Mouse (Mus musculus): ENCODE data around the gene Csde1. TPM values are rescaled to one million over a fixed set of nuclear protein-coding genes. Genes with fewer than 3 reads are reported as not detected.

Gene Csde1
- polyA plus RNA-seq, 1 experiment from 2014 or later, result 294 TPM

GRCm38 (mm10) chr3:103001595-103001994 is 18.6 kb upstream of the Csde1 start:
- Histone ChIP-seq H3K27me3 (replicated peaks) (no peaks in the 10 kb centered on the region), H3K4me3 (replicated peaks) (no peak overlapping the region), H3K4me1 (peaks cover 9% of the 10 kb centered on the region), H3K4me2 (no peak overlapping the region), H3K36me3 (peaks cover 62% of the 10 kb centered on the region), H3K27ac (replicated peaks) (no peak overlapping the region), H3K9me3 (replicated peaks) (no peaks in the 10 kb centered on the region), H3K9ac (replicated peaks) (no peak overlapping the region)
- 96% methylated on average over 7 of the region's 7 CpGs for WGBS
- ATAC-seq (ENCODE audit: low FRiP score), result no peak

GRCm38 (mm10) chr3:103017350-103017749 is 2.9 kb upstream of the Csde1 start:
- Histone ChIP-seq H3K9ac (replicated peaks) (no peak overlapping the region), H3K4me3 (replicated peaks) (no peak overlapping the region), H3K4me2 (no peak overlapping the region), H3K4me1 (peaks cover 14% of the 10 kb centered on the region), H3K9me3 (replicated peaks) (no peaks in the 10 kb centered on the region), H3K27me3 (replicated peaks) (no peaks in the 10 kb centered on the region), H3K27ac (replicated peaks) (no peak overlapping the region), H3K36me3 (no peaks in the 10 kb centered on the region)
- 89% methylated on average over 2 of the region's 2 CpGs for WGBS
- no peak for ATAC-seq (ENCODE audit: low FRiP score)

GRCm38 (mm10) chr3:103019462-103019861 is 764 bp upstream of the Csde1 start:
- Histone ChIP-seq H3K9ac (replicated peaks) (no peak overlapping the region; the same call in 1 of the 2 replicates), H3K4me1 (peaks cover 21% of the 10 kb centered on the region), H3K4me2 (peak overlapping the region; percentile 63), H3K4me3 (replicated peaks) (peak overlapping the region; percentile 91), H3K9me3 (replicated peaks) (no peaks in the 10 kb centered on the region), H3K36me3 (no peaks in the 10 kb centered on the region), H3K27me3 (replicated peaks) (no peaks in the 10 kb centered on the region), H3K27ac (replicated peaks) (peak overlapping the region; percentile 99; the same call in 1 of the 2 replicates)
- no peak for ATAC-seq (ENCODE audit: low FRiP score)
- 95% methylated on average over 2 of the region's 2 CpGs for WGBS

GRCm38 (mm10) chr3:103020943-103021638 is 865 bp downstream of the Csde1 start:
- Histone ChIP-seq H3K9me3 (replicated peaks) (no peaks in the 10 kb centered on the region), H3K36me3 (no peaks in the 10 kb centered on the region), H3K4me2 (peak overlapping the region; percentile 63), H3K27ac (replicated peaks) (peak overlapping the region; percentile 99), H3K4me3 (replicated peaks) (peak overlapping the region; percentile 91), H3K4me1 (peaks cover 21% of the 10 kb centered on the region), H3K9ac (replicated peaks) (peak overlapping the region; percentile 98), H3K27me3 (replicated peaks) (no peaks in the 10 kb centered on the region)
- ATAC-seq (ENCODE audit: low FRiP score), result peak; percentile 95
- under 1% methylated on average over 33 of the region's 37 CpGs for WGBS

- H3K4me2 ChIP-seq, result no peak overlapping the region
- no peak overlapping the region for H3K4me3 ChIP-seq (replicated peaks)
- H3K27me3 ChIP-seq (replicated peaks), result no peaks in the 10 kb centered on the region
- H3K9me3 ChIP-seq (replicated peaks), result no peaks in the 10 kb centered on the region
- H3K27ac ChIP-seq (replicated peaks), result no peak overlapping the region
- 97% methylated on average over 1 of the region's 1 CpGs for WGBS
- peaks cover 20% of the 10 kb centered on the region for H3K36me3 ChIP-seq
- no peak overlapping the region for H3K9ac ChIP-seq (replicated peaks)
- peaks cover 14% of the 10 kb centered on the region for H3K4me1 ChIP-seq
- ATAC-seq (ENCODE audit: low FRiP score), result no peak
These were observed 5.9 kb downstream of the Csde1 start for GRCm38 (mm10) chr3:103026174-103026573.

GRCm38 (mm10) chr3:103040285-103040684 is 20.1 kb downstream of the Csde1 start:
- Histone ChIP-seq H3K27me3 (replicated peaks) (no peaks in the 10 kb centered on the region), H3K27ac (replicated peaks) (no peak overlapping the region), H3K9me3 (replicated peaks) (no peaks in the 10 kb centered on the region), H3K4me1 (0 out of 2 replicates have a peak, but pooled peaks cover 1% of the 10 kb centered on the region), H3K36me3 (peaks cover 45% of the 10 kb centered on the region), H3K9ac (replicated peaks) (no peak overlapping the region), H3K4me2 (no peak overlapping the region), H3K4me3 (replicated peaks) (no peak overlapping the region)
- 94% methylated on average over 6 of the region's 6 CpGs for WGBS
- ATAC-seq (ENCODE audit: low FRiP score), result no peak

- no peak for ATAC-seq (ENCODE audit: low FRiP score)
- Histone ChIP-seq H3K27ac (replicated peaks) (no peak overlapping the region), H3K36me3 (peaks cover 50% of the 10 kb centered on the region), H3K27me3 (replicated peaks) (no peaks in the 10 kb centered on the region), H3K9me3 (replicated peaks) (no peaks in the 10 kb centered on the region), H3K4me1 (no peaks in the 10 kb centered on the region), H3K9ac (replicated peaks) (no peak overlapping the region), H3K4me2 (no peak overlapping the region), H3K4me3 (replicated peaks) (no peak overlapping the region)
- WGBS, result 91% methylated on average over 1 of the region's 1 CpGs
These were observed 20.7 kb downstream of the Csde1 start for GRCm38 (mm10) chr3:103040861-103041379.

- Histone ChIP-seq H3K9ac (replicated peaks) (no peak overlapping the region), H3K27ac (replicated peaks) (no peak overlapping the region), H3K4me1 (peaks cover 12% of the 10 kb centered on the region), H3K4me2 (no peak overlapping the region), H3K9me3 (replicated peaks) (no peaks in the 10 kb centered on the region), H3K27me3 (replicated peaks) (no peaks in the 10 kb centered on the region), H3K4me3 (replicated peaks) (no peak overlapping the region), H3K36me3 (peaks cover 57% of the 10 kb centered on the region)
- no peak for ATAC-seq (ENCODE audit: low FRiP score)
- WGBS, result 94% methylated on average over 5 of the region's 5 CpGs
These were observed 35.9 kb downstream of the Csde1 start for GRCm38 (mm10) chr3:103056016-103056595.

GRCm38 (mm10) chr3:103057752-103058151 is 37.5 kb downstream of the Csde1 start:
- 1% methylated on average over 10 of the region's 10 CpGs for WGBS
- H3K9ac ChIP-seq (replicated peaks), result peak overlapping the region; percentile 81; the same call in 1 of the 2 replicates
- H3K9me3 ChIP-seq (replicated peaks), result no peaks in the 10 kb centered on the region
- H3K27me3 ChIP-seq (replicated peaks), result no peaks in the 10 kb centered on the region
- peaks cover 12% of the 10 kb centered on the region for H3K4me1 ChIP-seq
- peak overlapping the region; percentile 95 for H3K27ac ChIP-seq (replicated peaks)
- peak; percentile 50 for ATAC-seq (ENCODE audit: low FRiP score)
- H3K36me3 ChIP-seq, result peaks cover 61% of the 10 kb centered on the region
- H3K4me3 ChIP-seq (replicated peaks), result peak overlapping the region; percentile 83
- H3K4me2 ChIP-seq, result peak overlapping the region; percentile 70

- Histone ChIP-seq H3K4me1 (peaks cover 12% of the 10 kb centered on the region), H3K4me3 (replicated peaks) (peak within 1 kb of the TSS; percentile 83), H3K27ac (replicated peaks) (peak within 1 kb of the TSS; percentile 95), H3K9ac (replicated peaks) (peak within 1 kb of the TSS; percentile 81), H3K4me2 (peak within 1 kb of the TSS; percentile 70), H3K27me3 (replicated peaks) (no peaks in the 10 kb centered on the region), H3K36me3 (peaks cover 64% of the 10 kb centered on the region), H3K9me3 (replicated peaks) (no peaks in the 10 kb centered on the region)
- WGBS, result 3% methylated on average over 46 of the region's 46 CpGs
- ATAC-seq (ENCODE audit: low FRiP score), result peak; percentile 99
These were observed 38.3 kb downstream of the Csde1 start, which contains the start of gene Nras for GRCm38 (mm10) chr3:103058207-103059157. Nras (plus strand) TSS chr3:103058285.

- Histone ChIP-seq H3K27ac (replicated peaks) (no peak overlapping the region), H3K4me1 (no peaks in the 10 kb centered on the region), H3K4me3 (replicated peaks) (no peak overlapping the region), H3K27me3 (replicated peaks) (no peaks in the 10 kb centered on the region), H3K4me2 (no peak overlapping the region), H3K9me3 (replicated peaks) (no peaks in the 10 kb centered on the region), H3K36me3 (peaks cover 63% of the 10 kb centered on the region), H3K9ac (replicated peaks) (no peak overlapping the region)
- WGBS, result 94% methylated on average over 8 of the region's 8 CpGs
- no peak for ATAC-seq (ENCODE audit: low FRiP score)
These were observed 46.7 kb downstream of the Csde1 start for GRCm38 (mm10) chr3:103066927-103067326.
